Mouse (Mus musculus): Measurements from ENCODE around the gene Tstd2.

DNA sequence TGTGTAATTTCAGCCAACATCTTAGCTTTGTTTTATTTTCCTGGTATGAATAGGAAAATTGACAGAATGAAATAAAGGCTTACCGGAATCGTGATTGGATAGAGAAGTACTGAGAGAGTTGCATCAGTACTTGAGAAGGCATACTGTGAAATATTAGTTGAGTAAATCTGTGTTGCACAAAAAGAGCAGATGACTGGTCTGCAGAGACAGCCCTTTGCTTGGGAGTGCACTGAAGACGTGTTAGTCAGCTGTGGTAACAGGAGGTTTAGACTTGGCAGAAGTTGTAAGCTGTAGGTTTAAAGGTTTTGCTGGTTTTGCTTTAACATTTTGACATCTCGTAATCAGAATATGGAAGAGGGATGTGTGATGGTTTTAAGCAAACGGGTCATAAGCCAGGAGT lies 27.3 kb upstream of the Tstd2 start:
- TF ChIP-seq CTCF (IDR thresholded peaks at IDR 0.05 in 2 of 3, conservative IDR thresholded peaks at IDR 0.05 in 1 of 3; ENCODE audit: control insufficient read depth in 1 of 3, insufficient read depth in 1 of 3, low read depth in 2 of 3, low read length in 3 of 3, poor library complexity in 1 of 3, severe bottlenecking in 1 of 3) (no peak), EP300 (IDR thresholded peaks at IDR 0.05; ENCODE audit: low read depth in 1 of 2, low read length in 2 of 2) (no peak), POLR2AphosphoS5 (IDR thresholded peaks at IDR 0.05; ENCODE audit: borderline replicate concordance, low read depth, low read length) (no peak), MAX (IDR thresholded peaks at IDR 0.05; ENCODE audit: low read length) (no peak), NELFE (IDR thresholded peaks at IDR 0.05; ENCODE audit: low read depth, low read length) (no peak), POLR2A (IDR thresholded peaks at IDR 0.05; ENCODE audit: control insufficient read depth in 1 of 2, insufficient read depth in 1 of 2, low read depth in 1 of 2, low read length in 2 of 2, poor library complexity in 1 of 2) (no peak), ZMIZ1 (IDR thresholded peaks at IDR 0.05; ENCODE audit: low read depth, low read length) (no peak), MYB (IDR thresholded peaks at IDR 0.05; ENCODE audit: low read depth, low read length) (no peak), USF2 (IDR thresholded peaks at IDR 0.05; ENCODE audit: borderline replicate concordance in 1 of 2, insufficient read depth in 1 of 2, low read depth in 1 of 2, low read length in 2 of 2) (no peak), RAD21 (IDR thresholded peaks at IDR 0.05; ENCODE audit: low read depth, low read length) (no peak)

Data from MEL (cell line).